Comparison of ENCODE assay signal across 8 mouse cellular contexts in the genomic region with DNA sequence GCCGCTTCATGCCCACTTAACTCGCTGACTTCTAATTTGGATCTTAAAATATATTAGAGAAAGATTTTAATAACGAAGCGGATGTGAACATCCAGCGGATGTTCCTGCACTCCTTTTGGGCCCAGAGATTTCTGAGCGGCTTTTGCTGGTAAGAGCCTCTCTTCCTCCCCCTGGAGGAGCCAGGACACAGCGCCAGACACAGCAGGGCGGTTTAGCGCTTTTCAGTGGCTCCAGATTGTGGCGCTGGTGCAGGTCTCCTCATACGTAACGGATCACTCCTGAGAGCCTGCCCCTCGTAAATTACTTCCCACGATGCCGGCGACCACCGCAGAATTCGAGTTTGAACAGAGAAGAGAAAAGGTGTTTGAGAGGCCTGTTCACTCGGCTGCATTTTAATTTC. TPM values are rescaled to one million over a fixed set of nuclear protein-coding genes. Genes with fewer than 3 reads are reported as not detected.
DNase-seq lines count a peak whose midpoint lies in the region; ATAC-seq and TF ChIP-seq lines count a peak whose summit lies in the region.

No protein-coding gene starts in this region.

- ATAC-seq in forebrain, embryonic 11.5 days (replicated peaks; ENCODE audit: low FRiP score) = peak; percentile 51; the same call in 1 of the 2 replicates
- ATAC-seq in hindbrain, embryonic 11.5 days (ENCODE audit: low FRiP score) = peak; percentile 81
- ATAC-seq in lung, embryonic 16.5 days (ENCODE audit: low read depth) = peak; percentile 83

- no peaks in the 10 kb centered on the region for H3K36me3 ChIP-seq in E14TG2a.4 (ENCODE audit: insufficient read depth, low read length)
- no peaks in the 10 kb centered on the region for H3K36me3 ChIP-seq in forebrain, embryonic 11.5 days (ENCODE audit: control insufficient read depth, insufficient read depth, low read length)
- no peaks in the 10 kb centered on the region for H3K36me3 ChIP-seq in hindbrain, embryonic 11.5 days (ENCODE audit: control insufficient read depth, insufficient read depth, low read length)
- no peaks in the 10 kb centered on the region for H3K36me3 ChIP-seq in lung, embryonic 16.5 days (ENCODE audit: control insufficient read depth, insufficient read depth, low read length)

- H3K4me3 ChIP-seq in E14TG2a.4 (replicated peaks; ENCODE audit: low read length) = peak overlapping the region; percentile 61
- peak overlapping the region; percentile 48 for H3K4me3 ChIP-seq in brown adipose tissue, adult 24 weeks (ENCODE audit: insufficient read depth, low read depth, low read length)
- peak overlapping the region; percentile 16; the same call in 1 of the 2 replicates for H3K4me3 ChIP-seq in forebrain, embryonic 11.5 days (ENCODE audit: low read depth, low read length)
- peak overlapping the region; percentile 19 for H3K4me3 ChIP-seq in hindbrain, embryonic 11.5 days (ENCODE audit: low read depth, low read length)
- H3K4me3 ChIP-seq in lung, embryonic 16.5 days (ENCODE audit: low read length) = peak overlapping the region; percentile 19

- no peak overlapping the region for H3K27ac ChIP-seq in brown adipose tissue, adult 24 weeks (replicated peaks; ENCODE audit: low read depth, low read length)
- no peak overlapping the region for H3K27ac ChIP-seq in forebrain, embryonic 11.5 days (ENCODE audit: low read depth, low read length)
- no peak overlapping the region for H3K27ac ChIP-seq in hindbrain, embryonic 11.5 days (ENCODE audit: low read depth, low read length)
- H3K27ac ChIP-seq in lung, embryonic 16.5 days (ENCODE audit: low read length) = no peak overlapping the region

- peaks cover 24% of the 10 kb centered on the region for H3K27me3 ChIP-seq in E14TG2a.4 (ENCODE audit: insufficient read depth, low read length)
- H3K27me3 ChIP-seq in forebrain, embryonic 11.5 days (ENCODE audit: control insufficient read depth, insufficient read depth, low read length) = peaks cover 21% of the 10 kb centered on the region
- H3K27me3 ChIP-seq in hindbrain, embryonic 11.5 days (ENCODE audit: control insufficient read depth, insufficient read depth, low read length) = no peaks in the 10 kb centered on the region
- H3K27me3 ChIP-seq in lung, embryonic 16.5 days (ENCODE audit: control insufficient read depth, insufficient read depth, low read depth, low read length) = peaks cover 5% of the 10 kb centered on the region

- peaks cover 7% of the 10 kb centered on the region for H3K9me3 ChIP-seq in E14TG2a.4 (ENCODE audit: low read length)
- no peaks in the 10 kb centered on the region for H3K9me3 ChIP-seq in forebrain, embryonic 11.5 days (ENCODE audit: control insufficient read depth, low read length)
- no peaks in the 10 kb centered on the region for H3K9me3 ChIP-seq in hindbrain, embryonic 11.5 days (ENCODE audit: control insufficient read depth, low read length)
- no peaks in the 10 kb centered on the region for H3K9me3 ChIP-seq in lung, embryonic 16.5 days (ENCODE audit: control insufficient read depth, low read length)

- peak overlapping the region; percentile 39 for H3K9ac ChIP-seq in forebrain, embryonic 11.5 days (ENCODE audit: low read length)
- no peak overlapping the region for H3K9ac ChIP-seq in hindbrain, embryonic 11.5 days (ENCODE audit: low read depth, low read length)
- 0 out of 2 replicates have a peak overlapping the region, but pooled peaks have one; percentile 1 for H3K9ac ChIP-seq in lung, embryonic 16.5 days (ENCODE audit: low read length)

- peak overlapping the region; percentile 47 for H3K4me2 ChIP-seq in forebrain, embryonic 11.5 days (ENCODE audit: low read depth, low read length, severe bottlenecking)
- peak overlapping the region; percentile 31 for H3K4me2 ChIP-seq in hindbrain, embryonic 11.5 days (replicated peaks; ENCODE audit: low read depth, low read length)
- H3K4me2 ChIP-seq in lung, embryonic 16.5 days (ENCODE audit: low read depth, low read length) = peak overlapping the region; percentile 53

- peak; percentile 30; the same call in 1 of the 2 replicates for TF ChIP-seq CTCF in E14TG2a.4 (conservative IDR thresholded peaks at IDR 0.05; ENCODE audit: low read length)

- WGBS in forebrain, embryonic 11.5 days = under 1% methylated on average over 19 of the region's 19 CpGs
- WGBS in hindbrain, embryonic 11.5 days = 2% methylated on average over 19 of the region's 19 CpGs
- 1% methylated on average over 19 of the region's 19 CpGs for WGBS in lung, embryonic 16.5 days

- peaks cover 28% of the 10 kb centered on the region for H3K4me1 ChIP-seq in E14TG2a.4 (replicated peaks; ENCODE audit: low read depth, low read length)
- no peaks in the 10 kb centered on the region for H3K4me1 ChIP-seq in brown adipose tissue, adult 24 weeks (ENCODE audit: control insufficient read depth, insufficient read depth, insufficient read length, low read length)
- H3K4me1 ChIP-seq in forebrain, embryonic 11.5 days (replicated peaks; ENCODE audit: control insufficient read depth, insufficient read depth, low read length) = peaks cover 3% of the 10 kb centered on the region
- peaks cover 4% of the 10 kb centered on the region for H3K4me1 ChIP-seq in hindbrain, embryonic 11.5 days (replicated peaks; ENCODE audit: control insufficient read depth, insufficient read depth, low read length)
- H3K4me1 ChIP-seq in lung, embryonic 16.5 days (replicated peaks; ENCODE audit: control insufficient read depth, insufficient read depth, low read length) = peaks cover 10% of the 10 kb centered on the region

- peak; percentile 85 for DNase-seq in forebrain, embryonic 11.5 days (ENCODE audit: low spot score)
- DNase-seq in hindbrain, embryonic 11.5 days (ENCODE audit: low spot score) = peak; percentile 80
- peak; percentile 55 to 69 for DNase-seq in layer of hippocampus, postnatal 10 days (ENCODE audit: low spot score in 2 of 2)
- peak; percentile 85 for DNase-seq in retina, postnatal 1 day
- no peak for DNase-seq in thymus, postnatal 25 days

RNA-seq across cellular contexts. Expression of a gene that starts 41.5 kb away (rescaled TPM):
- 4.0 and 7.6 TPM in 2 replicates for polyA plus RNA-seq in brown adipose tissue, adult 24 weeks (2012; ENCODE audit: insufficient read depth, insufficient read length, missing spikeins)
- 17.5 and 26.9 TPM in 2 replicates for polyA plus RNA-seq in forebrain, embryonic 11.5 days (2014; fragmentation: Nextera tagmentation; extraction: Ambion mirVana)
- 13.8 and 14.4 TPM in 2 replicates for polyA plus RNA-seq in hindbrain, embryonic 11.5 days (2014; fragmentation: Nextera tagmentation; extraction: Ambion mirVana)
- total RNA-seq in layer of hippocampus, postnatal 10 days (2021) = 10 to 100 TPM; 43.1 to 49.0 TPM
- 15.4 and 16.6 TPM in 2 replicates for polyA plus RNA-seq in lung, embryonic 16.5 days (2015; fragmentation: Nextera tagmentation; extraction: Ambion mirVana)

RNA-seq across cellular contexts. Expression of a gene that starts 53.0 kb away (rescaled TPM):
- polyA plus RNA-seq in brown adipose tissue, adult 24 weeks (2012; ENCODE audit: insufficient read depth, insufficient read length, missing spikeins) = 24.3 and 31.2 TPM in 2 replicates
- 140 and 150 TPM in 2 replicates for polyA plus RNA-seq in forebrain, embryonic 11.5 days (2014; fragmentation: Nextera tagmentation; extraction: Ambion mirVana)
- 147 and 158 TPM in 2 replicates for polyA plus RNA-seq in hindbrain, embryonic 11.5 days (2014; fragmentation: Nextera tagmentation; extraction: Ambion mirVana)
- 10 to 100 TPM; 56.3 to 61.8 TPM for total RNA-seq in layer of hippocampus, postnatal 10 days (2021)
- polyA plus RNA-seq in lung, embryonic 16.5 days (2015; fragmentation: Nextera tagmentation; extraction: Ambion mirVana) = 100 and 102 TPM in 2 replicates
